Mouse (Mus musculus) thymus, postnatal 25 days (tissue): Measurements from ENCODE around the gene Gm14435.
"Not testable (repeated sequence)": the region's sequence is repeated elsewhere in the genome, so short reads cannot be mapped to it uniquely, and the experiment has no call there.

Source experiments
- DNase-seq: peaks from one replicate; pipeline ENCODE4 v3.0.0; 2022

The Gm14435 gene

DNA sequence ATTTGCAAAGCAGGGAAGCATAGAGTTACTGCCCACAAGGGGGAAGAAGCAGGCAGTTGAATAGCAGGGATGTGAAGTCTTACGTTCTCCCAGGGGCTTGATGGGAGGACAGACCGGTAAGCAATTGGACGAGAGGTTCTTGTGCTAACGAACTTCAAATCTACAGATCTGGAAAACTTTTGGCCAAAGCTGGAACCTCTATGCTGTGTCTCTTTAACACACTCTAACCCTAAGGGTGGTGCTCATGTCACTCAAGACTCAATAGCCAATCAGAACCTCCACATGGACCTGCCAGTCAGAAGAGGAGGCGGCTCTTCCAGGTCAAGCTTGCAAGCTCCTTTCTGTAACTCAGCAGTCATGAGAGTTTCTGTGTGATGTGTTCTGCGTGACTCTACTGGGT lies at the start of gene Gm14435:
Gene Gm14435 (plus strand): TSS at position 301 of the 400 bp plus-strand sequence.
- not testable (repeated sequence) for DNase-seq
